In the genomic region with DNA sequence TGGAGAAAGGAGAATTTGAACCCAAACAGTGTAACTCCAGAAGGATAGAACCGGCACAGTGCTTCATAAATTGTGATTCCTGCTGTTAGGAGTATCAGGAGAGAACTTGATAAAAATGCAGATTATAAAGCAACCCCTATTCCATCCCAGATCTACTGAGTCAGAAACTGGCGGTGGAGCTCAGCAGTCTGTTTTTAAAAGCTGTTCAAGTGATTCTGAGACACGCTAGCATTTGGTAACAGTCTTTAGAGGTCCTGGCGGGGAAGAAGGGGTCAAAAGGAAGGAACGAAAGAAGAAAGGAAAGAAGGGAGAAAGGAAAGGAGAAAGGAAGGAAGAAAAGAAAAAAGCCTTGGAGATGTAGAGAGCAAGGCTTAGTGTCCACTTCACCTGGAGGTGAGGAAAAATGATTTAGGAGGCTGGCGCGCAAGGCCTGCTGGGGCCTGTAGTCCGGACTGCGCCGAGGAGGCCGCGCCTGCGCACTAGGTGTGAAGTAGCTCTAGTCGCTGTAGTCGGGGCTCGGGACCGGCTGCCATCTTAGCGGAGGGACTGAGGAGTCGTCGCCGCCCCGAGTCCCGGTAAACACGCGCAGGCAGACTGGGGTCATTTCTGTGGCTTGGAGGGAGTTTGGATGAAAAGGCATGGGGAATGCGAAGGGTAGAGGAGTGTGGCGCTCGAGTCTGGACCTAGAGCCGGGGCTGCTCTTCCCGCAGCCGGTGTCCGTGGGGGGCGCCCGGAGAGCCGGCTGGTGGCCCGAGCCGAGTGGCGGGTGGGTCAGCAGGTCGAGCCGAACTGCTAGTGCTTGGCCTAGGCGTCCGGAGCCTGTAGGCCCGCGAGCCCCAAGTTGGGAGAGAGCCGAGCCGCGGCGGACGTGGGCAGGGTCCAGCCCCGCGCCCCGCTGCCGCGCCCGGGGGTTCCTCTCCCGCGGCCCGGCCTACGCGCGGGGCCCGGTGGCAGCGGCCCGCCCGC, we compare ENCODE assay signal across 8 mouse cellular contexts. TPM values are rescaled to one million over a fixed set of nuclear protein-coding genes. Genes with fewer than 3 reads are reported as not detected.
DNase-seq lines count a peak whose midpoint lies in the region; ATAC-seq lines count a peak whose summit lies in the region.

Gene Itch, plus strand, starts transcription at position 499 of the 966 bp plus-strand sequence.

- peak within 1 kb of the TSS; percentile 90 for H3K9ac ChIP-seq in hindbrain, embryonic 12.5 days

- peaks cover 25% of the 10 kb centered on the region for H3K4me1 ChIP-seq in hindbrain, embryonic 12.5 days

- peak; percentile 99 for ATAC-seq in hindbrain, embryonic 12.5 days (ENCODE audit: low FRiP score)

- peak within 1 kb of the TSS; percentile 79 for H3K27ac ChIP-seq in hindbrain, embryonic 12.5 days

- H3K4me3 ChIP-seq in hindbrain, embryonic 12.5 days = peak within 1 kb of the TSS; percentile 90

- no peaks in the 10 kb centered on the region for H3K27me3 ChIP-seq in hindbrain, embryonic 12.5 days

- H3K4me2 ChIP-seq in hindbrain, embryonic 12.5 days (replicated peaks) = peak within 1 kb of the TSS; percentile 57

- WGBS in hindbrain, embryonic 12.5 days = 3% methylated on average over 49 of the region's 65 CpGs

- peak; percentile 96 for DNase-seq in NIH3T3 (ENCODE audit: low read depth)
- DNase-seq in cerebellum, postnatal 10 days = peak; percentile 95 to 97
- DNase-seq in frontal cortex, postnatal 10 days (ENCODE audit: low spot score in 2 of 2) = peak; percentile 86 to 88
- peak; percentile 89 to 94 for DNase-seq in layer of hippocampus, postnatal 14 days (ENCODE audit: low spot score in 2 of 2)
- peak; percentile 91 for DNase-seq in lung, postnatal 14 days
- DNase-seq in retina, adult 2 months (ENCODE audit: low read depth, low spot score) = peak; percentile 82
- DNase-seq in thymus, postnatal 36 days = peak; percentile 89 to 93

- peaks cover 5% of the 10 kb centered on the region for H3K36me3 ChIP-seq in hindbrain, embryonic 12.5 days

- H3K9me3 ChIP-seq in hindbrain, embryonic 12.5 days (replicated peaks) = no peaks in the 10 kb centered on the region

RNA-seq across cellular contexts. Expression of gene Itch, which starts in this region (rescaled TPM):
- 60.3 and 68.5 TPM in 2 replicates for polyA plus RNA-seq in hindbrain, embryonic 12.5 days (2016; fragmentation: Nextera tagmentation; extraction: Ambion mirVana)
- 10 to 100 TPM; 44.8 to 45.6 TPM for total RNA-seq in layer of hippocampus, postnatal 14 days (2021)

Comparison
In these comparisons a context has a peak if more than half of its experiments do, and no peak if none do; other contexts are left out.
1. Peak in every context shown above with its lines: DNase-seq, ATAC-seq, H3K4me3 ChIP-seq and H3K27ac ChIP-seq.